Mouse (Mus musculus) midbrain, embryonic 14.5 days (tissue): Measurements from ENCODE around the gene Etv6. TPM values are rescaled to one million over a fixed set of nuclear protein-coding genes. Genes with fewer than 3 reads are reported as not detected.

Experiments used
- ATAC-seq: fragments of 200-750 bp; cut with Nextera tagmentation; 2 replicates; pipeline ENCODE4 v1.8.0; 2017; ENCODE audit warnings: moderate number of reproducible peaks, moderate library complexity; ENCODE audit not compliant: low FRiP score, low TSS enrichment
- DNase-seq: peaks from one replicate; pipeline ENCODE4 v3.0.0-alpha.2; 2015
- H3K27ac ChIP-seq: fragments of 300-500 bp; sonication (generic); replicated peaks from 2 replicates; pipeline ENCODE4 v1.5.1; 2014; ENCODE audit warnings: mild to moderate bottlenecking, low read depth, low read length, moderate library complexity
- H3K27me3 ChIP-seq: fragments of 300-500 bp; sonication (generic); 2 replicates; pipeline ENCODE4 v1.6.1; 2014; ENCODE audit warnings: low read length, control low read depth, mixed read lengths; ENCODE audit not compliant: control insufficient read depth, insufficient read depth
- H3K36me3 ChIP-seq: fragments of 300-500 bp; sonication (generic); 2 replicates; pipeline ENCODE4 v1.6.1; 2014; ENCODE audit warnings: low read length, control low read depth; ENCODE audit not compliant: control insufficient read depth, insufficient read depth
- H3K4me1 ChIP-seq: fragments of 300-500 bp; sonication (generic); 2 replicates; pipeline ENCODE4 v1.6.1; 2014; ENCODE audit warnings: mild to moderate bottlenecking, antibody characterized with exemption, low read length, control low read depth; ENCODE audit not compliant: control insufficient read depth, insufficient read depth
- H3K4me2 ChIP-seq: fragments of 300-500 bp; sonication (generic); 2 replicates; pipeline ENCODE4 v1.6.1; 2014; ENCODE audit warnings: mild to moderate bottlenecking, low read length, moderate library complexity
- H3K4me3 ChIP-seq: fragments of 300-500 bp; sonication (generic); replicated peaks from 2 replicates; pipeline ENCODE4 v1.5.1; 2014; ENCODE audit warnings: low read depth, low read length
- H3K9ac ChIP-seq: fragments of 300-500 bp; sonication (generic); replicated peaks from 2 replicates; pipeline ENCODE4 v1.6.1; 2014; ENCODE audit warnings: mild to moderate bottlenecking, low read length, moderate library complexity
- H3K9me3 ChIP-seq: fragments of 300-500 bp; sonication (generic); 2 replicates; pipeline ENCODE4 v1.6.1; 2016; ENCODE audit warnings: low read length, control low read depth, mixed read lengths; ENCODE audit not compliant: control insufficient read depth
- WGBS: fragments of 180-500 bp; shearing (Covaris S2); extraction: QIAGEN DNeasy Blood & Tissue Kit; methylation state at CpG from one replicate; pipeline ENCODE4 v1.1.7; 2014; 5-methylcytosine and 5-hydroxymethylcytosine counted together
- polyA plus RNA-seq: library from polyadenylated mRNA; unstranded; fragments of >200 nt; fragmentation: Nextera tagmentation; extraction: Ambion mirVana; gene quantifications from 2 replicates; pipeline ENCODE4 v1.2.1, GENCODE M21; 2014

Etv6 gene
- polyA plus RNA-seq, 1 experiment from 2014 or later = 7.9 TPM

DNA sequence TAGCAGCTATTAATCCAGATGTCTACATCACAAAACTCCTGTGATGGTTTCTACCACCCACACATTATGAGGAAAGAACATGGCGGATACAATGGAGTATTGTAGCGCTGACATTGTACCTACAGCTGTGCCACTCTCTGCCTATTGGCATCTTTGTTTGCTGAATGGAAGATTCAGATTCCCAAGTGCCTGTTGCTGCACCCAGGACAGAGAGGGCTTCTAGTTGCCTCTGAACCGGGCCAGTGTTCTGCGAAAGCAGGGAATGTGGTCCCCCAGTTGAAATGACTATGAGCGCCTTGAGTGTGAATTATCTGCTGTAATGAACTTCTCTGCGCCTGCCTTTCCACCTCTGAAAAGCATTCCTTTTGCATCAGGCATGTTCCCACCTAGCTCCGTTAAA, 114.1 kb downstream of the Etv6 start:
- Histone ChIP-seq H3K9ac (no peak overlapping the region), H3K9me3 (no peaks in the 10 kb centered on the region), H3K4me2 (no peak overlapping the region), H3K36me3 (no peaks in the 10 kb centered on the region), H3K4me3 (no peak overlapping the region), H3K4me1 (peaks cover 15% of the 10 kb centered on the region), H3K27me3 (no peaks in the 10 kb centered on the region), H3K27ac (no peak overlapping the region)
- 96% methylated on average over 7 of the region's 7 CpGs for WGBS
- DNase-seq (no peak), ATAC-seq (no peak)

DNA sequence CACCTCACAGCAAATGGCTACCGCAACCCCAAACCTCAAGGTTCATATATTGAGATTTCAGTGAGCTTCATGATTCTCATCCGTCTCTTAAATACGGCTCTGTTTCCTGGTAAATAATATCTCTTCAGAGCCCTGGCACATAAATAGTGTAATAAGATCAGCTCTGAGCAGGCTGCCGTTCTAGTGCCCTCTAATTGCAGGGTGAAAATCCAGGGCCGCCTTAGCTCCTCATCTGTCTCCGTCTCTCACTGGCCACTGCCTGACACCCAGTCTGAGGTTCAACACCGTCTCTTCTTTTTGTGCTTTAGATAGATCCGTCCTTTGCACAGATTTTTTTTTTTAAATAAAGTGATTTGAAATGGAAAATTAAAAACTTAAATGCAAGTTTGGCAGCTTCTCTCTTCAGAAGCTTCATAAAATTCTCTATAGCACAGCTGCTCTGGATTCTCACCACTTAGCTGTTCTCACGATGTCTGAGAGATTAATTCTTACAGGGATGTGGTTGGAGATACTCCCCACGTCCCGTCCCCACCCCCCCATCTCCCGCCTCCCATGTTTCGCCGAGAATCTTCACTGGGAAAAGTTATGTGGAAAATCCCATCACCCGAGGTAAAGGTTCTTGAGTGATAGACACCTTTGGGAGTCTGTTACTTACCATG, 115.7 kb downstream of the Etv6 start:
- Histone ChIP-seq H3K4me2 (no peak overlapping the region), H3K36me3 (no peaks in the 10 kb centered on the region), H3K4me1 (peaks cover 23% of the 10 kb centered on the region), H3K9me3 (no peaks in the 10 kb centered on the region), H3K4me3 (no peak overlapping the region), H3K27ac (no peak overlapping the region), H3K9ac (no peak overlapping the region), H3K27me3 (no peaks in the 10 kb centered on the region)
- no peak for DNase-seq
- ATAC-seq = no peak
- 78% methylated on average over 15 of the region's 15 CpGs for WGBS

DNA sequence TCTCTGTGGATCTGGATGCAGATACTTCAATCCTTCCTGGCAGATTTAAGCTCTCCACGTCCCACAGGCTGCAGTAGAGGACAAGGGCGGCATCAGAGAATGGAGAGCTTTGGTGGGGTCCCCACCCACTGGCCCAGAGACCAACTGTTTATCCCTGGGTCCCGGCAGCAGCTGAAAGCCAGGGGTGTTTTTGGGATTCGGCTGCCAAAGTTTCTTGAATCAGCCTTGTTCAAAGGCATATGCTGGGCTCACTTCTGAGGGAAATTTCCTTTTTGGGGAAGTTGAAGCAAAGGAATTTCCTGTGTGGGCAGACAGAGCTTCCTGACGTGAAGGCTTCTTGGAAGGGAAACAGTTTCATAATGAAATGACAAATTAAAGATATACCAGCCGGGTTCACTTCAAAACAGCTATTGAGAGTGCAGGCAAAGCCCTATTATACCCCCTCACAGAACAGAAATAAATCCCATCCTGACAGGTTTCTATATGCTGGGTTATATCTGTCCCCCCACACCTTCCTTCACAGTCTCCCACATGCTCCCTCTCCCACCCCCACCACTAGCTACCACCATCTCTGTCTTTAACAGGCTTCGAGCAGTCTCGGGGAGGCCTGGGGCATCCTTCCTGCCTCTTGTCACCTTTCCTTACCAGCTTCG, 116.5 kb downstream of the Etv6 start:
- H3K27ac ChIP-seq = no peak overlapping the region
- WGBS = 69% methylated on average over 9 of the region's 9 CpGs
- no peak overlapping the region for H3K9ac ChIP-seq
- ATAC-seq = no peak
- H3K4me3 ChIP-seq = no peak overlapping the region
- H3K9me3 ChIP-seq = no peaks in the 10 kb centered on the region
- H3K4me2 ChIP-seq = no peak overlapping the region
- no peak for DNase-seq
- no peaks in the 10 kb centered on the region for H3K27me3 ChIP-seq
- H3K4me1 ChIP-seq = peaks cover 30% of the 10 kb centered on the region
- H3K36me3 ChIP-seq = no peaks in the 10 kb centered on the region

DNA sequence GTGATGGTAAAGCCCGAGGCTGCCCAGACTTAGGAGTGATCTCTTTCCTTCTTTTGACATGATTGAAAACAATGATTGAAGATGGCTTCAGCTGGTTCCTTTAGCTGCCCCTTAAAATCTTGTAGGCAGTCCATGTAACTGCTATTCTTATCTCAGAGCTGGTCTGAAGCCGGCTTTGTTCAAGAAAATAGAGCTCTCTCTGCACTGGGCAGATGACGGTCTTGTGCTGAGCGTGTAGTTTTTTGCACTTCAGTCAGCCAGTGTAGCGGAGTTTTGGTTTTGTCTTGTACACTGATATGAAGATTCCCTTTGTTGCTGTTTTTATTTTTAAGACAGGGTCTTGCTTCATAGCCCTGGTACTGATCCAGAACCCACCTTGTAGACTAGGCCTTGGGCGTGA, 117.0 kb downstream of the Etv6 start:
- no peak for ATAC-seq
- Histone ChIP-seq H3K9me3 (no peaks in the 10 kb centered on the region), H3K4me2 (no peak overlapping the region), H3K9ac (no peak overlapping the region), H3K36me3 (no peaks in the 10 kb centered on the region), H3K4me1 (peaks cover 32% of the 10 kb centered on the region), H3K27ac (no peak overlapping the region), H3K4me3 (no peak overlapping the region), H3K27me3 (no peaks in the 10 kb centered on the region)
- 73% methylated on average over 6 of the region's 6 CpGs for WGBS
- no peak for DNase-seq

DNA sequence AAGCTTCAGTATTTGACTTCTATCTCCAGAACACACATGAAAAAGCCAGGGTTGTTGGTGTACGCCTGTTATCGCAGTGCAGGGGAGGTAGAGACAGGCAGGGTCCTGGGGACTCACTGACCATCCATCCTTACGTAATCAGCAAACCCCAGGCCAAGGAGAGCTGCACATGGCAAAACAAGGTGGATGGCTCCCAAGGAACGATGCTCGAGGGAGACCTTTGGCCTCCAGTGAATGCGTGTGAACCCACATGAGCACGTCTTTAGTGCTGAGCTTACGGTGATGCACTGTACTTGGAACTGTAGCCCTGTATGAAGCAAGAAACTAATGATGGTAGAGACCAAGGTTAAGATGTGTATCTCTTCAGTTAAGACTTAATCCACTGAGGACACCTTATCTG, 119.2 kb downstream of the Etv6 start:
- no peak for DNase-seq
- 94% methylated on average over 8 of the region's 8 CpGs for WGBS

DNA sequence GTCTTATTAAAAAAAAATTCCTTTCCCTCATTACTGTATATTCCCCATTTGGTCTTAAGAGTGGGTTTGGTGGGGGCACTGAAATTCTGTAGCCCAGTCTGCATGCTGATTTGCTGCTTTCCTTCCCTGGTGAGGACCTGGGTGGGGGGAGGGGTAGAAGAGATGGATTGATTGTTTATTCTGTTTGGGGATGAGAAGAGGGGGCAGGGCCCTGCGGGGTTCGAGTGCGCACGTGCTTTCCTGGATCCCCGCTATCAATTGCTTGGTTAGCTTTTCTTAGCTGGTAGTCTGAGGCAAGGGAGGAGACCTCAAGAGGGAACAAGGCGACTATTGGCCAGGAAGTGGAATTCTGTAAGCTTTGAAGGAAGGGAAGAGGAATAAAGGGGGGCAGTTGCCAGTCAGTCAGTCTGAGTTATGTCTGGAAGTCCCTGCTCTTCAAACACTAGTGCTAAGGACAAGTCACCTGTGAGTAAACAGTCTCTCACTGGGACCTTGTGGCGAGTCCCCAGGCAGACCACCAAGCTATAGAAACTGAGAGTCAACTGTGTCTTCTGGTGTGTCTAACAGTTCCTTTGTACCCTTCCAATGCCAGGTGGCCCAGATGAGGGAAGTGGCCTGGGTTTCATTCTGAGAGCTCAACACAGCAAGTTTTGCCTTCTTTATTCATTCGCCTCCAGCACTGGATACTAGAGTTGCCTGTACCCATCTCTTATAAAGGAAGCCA, 120.6 kb downstream of the Etv6 start:
- H3K27ac ChIP-seq = peak overlapping the region; percentile 14; the same call in 1 of the 2 replicates
- H3K27me3 ChIP-seq = no peaks in the 10 kb centered on the region
- no peak overlapping the region for H3K4me3 ChIP-seq
- peak; percentile 43; the same call in 1 of the 2 replicates for ATAC-seq
- no peak overlapping the region for H3K9ac ChIP-seq
- peak; percentile 42 for DNase-seq
- peaks cover 27% of the 10 kb centered on the region for H3K4me1 ChIP-seq
- WGBS = 26% methylated on average over 8 of the region's 8 CpGs
- H3K36me3 ChIP-seq = no peaks in the 10 kb centered on the region
- no peaks in the 10 kb centered on the region for H3K9me3 ChIP-seq
- H3K4me2 ChIP-seq = no peak overlapping the region

More for the DNA sequence above, 119.2 kb downstream of the Etv6 start:
- Histone ChIP-seq H3K4me1 (peaks cover 27% of the 10 kb centered on the region), H3K27me3 (no peaks in the 10 kb centered on the region), H3K27ac (no peak overlapping the region), H3K4me2 (no peak overlapping the region), H3K36me3 (no peaks in the 10 kb centered on the region), H3K4me3 (no peak overlapping the region), H3K9me3 (no peaks in the 10 kb centered on the region), H3K9ac (no peak overlapping the region)
- no peak for ATAC-seq

DNA sequence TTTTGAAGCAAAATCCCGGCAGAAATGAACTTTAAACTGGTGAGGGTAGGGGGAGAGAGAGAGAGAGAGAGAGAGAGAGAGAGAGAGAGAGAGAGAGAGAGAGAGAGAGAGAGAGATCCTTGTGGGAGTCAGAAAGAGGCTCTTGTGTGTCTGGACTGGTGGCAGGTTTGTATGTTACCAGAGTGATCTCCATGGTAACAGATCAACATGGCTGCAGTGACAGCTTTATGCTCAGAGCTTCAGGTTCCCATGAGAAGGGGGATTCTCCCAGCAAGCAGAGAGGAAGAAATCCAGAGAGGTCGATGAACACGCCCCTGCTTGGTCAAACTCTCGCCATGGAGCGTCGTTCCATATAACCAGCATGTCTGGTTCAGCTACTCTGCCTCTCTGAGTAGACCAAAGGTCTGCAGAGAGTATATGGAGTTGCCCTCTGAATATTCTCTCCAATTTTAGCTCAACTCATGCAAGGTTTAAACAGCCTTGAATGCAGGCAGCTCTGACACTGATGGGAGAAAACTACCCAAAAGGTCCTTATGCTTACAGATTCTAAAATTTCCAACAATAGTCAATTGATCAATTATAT, 122.1 kb downstream of the Etv6 start:
- peaks cover 27% of the 10 kb centered on the region for H3K4me1 ChIP-seq
- H3K9me3 ChIP-seq = no peaks in the 10 kb centered on the region
- H3K4me2 ChIP-seq = 0 out of 2 replicates have a peak overlapping the region, but pooled peaks have one; percentile 13
- no peak overlapping the region for H3K9ac ChIP-seq
- no peak overlapping the region for H3K27ac ChIP-seq
- 28% methylated on average over 6 of the region's 6 CpGs for WGBS
- ATAC-seq (peak; percentile 76; the same call in 1 of the 2 replicates), DNase-seq (peak; percentile 67)
- no peak overlapping the region for H3K4me3 ChIP-seq
- peaks cover 4% of the 10 kb centered on the region; the same call in 1 of the 2 replicates for H3K36me3 ChIP-seq
- H3K27me3 ChIP-seq = no peaks in the 10 kb centered on the region

DNA sequence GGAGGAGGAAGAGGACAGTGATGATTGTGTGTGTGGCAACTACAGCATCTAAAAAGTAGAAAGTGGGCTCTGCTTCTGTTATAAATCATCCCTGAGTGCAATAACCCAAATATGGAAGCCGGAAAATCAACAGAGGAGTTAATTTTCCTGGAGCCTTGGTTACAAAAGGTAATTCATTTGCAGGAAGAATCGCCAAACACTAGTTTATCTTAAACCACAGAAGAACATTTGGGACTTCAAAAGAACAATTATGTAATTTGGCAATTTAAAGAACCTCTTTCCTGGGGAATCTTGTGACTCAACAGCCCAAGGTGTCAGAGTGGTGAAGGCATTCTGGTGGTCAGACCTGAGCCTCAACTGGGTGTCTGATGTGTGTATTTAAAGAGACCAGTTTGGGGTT, 122.7 kb downstream of the Etv6 start:
- H3K27ac ChIP-seq = no peak overlapping the region
- H3K4me2 ChIP-seq = no peak overlapping the region
- peaks cover 27% of the 10 kb centered on the region for H3K4me1 ChIP-seq
- DNase-seq (no peak), ATAC-seq (no peak)
- no peaks in the 10 kb centered on the region for H3K9me3 ChIP-seq
- H3K36me3 ChIP-seq = peaks cover 4% of the 10 kb centered on the region; the same call in 1 of the 2 replicates
- no peak overlapping the region for H3K4me3 ChIP-seq
- 88% methylated on average over 2 of the region's 2 CpGs for WGBS
- no peak overlapping the region for H3K9ac ChIP-seq
- no peaks in the 10 kb centered on the region for H3K27me3 ChIP-seq
